Mouse (Mus musculus) lung, postnatal 0 days (tissue): Measurements from ENCODE around the gene Myog. TPM values are rescaled to one million over a fixed set of nuclear protein-coding genes. Genes with fewer than 3 reads are reported as not detected.

Experiments
- ATAC-seq: fragments of 200-750 bp; cut with Nextera tagmentation; 2 replicates; pipeline ENCODE4 v1.8.0; 2017; ENCODE audit warnings: moderate library complexity
- DNase-seq: peaks from one replicate; pipeline ENCODE4 v3.0.0-alpha.2; 2016; ENCODE audit warnings: low spot score
- H3K27ac ChIP-seq: fragments of 300-500 bp; sonication (generic); 2 replicates; pipeline ENCODE4 v1.5.1; 2014; ENCODE audit warnings: antibody characterized with exemption, mild to moderate bottlenecking, low read length, mixed read lengths
- H3K27me3 ChIP-seq: fragments of 300-500 bp; sonication (generic); replicated peaks from 2 replicates; pipeline ENCODE4 v1.6.1; 2014; ENCODE audit warnings: low read length, mixed read lengths; ENCODE audit not compliant: insufficient read depth
- H3K36me3 ChIP-seq: fragments of 300-500 bp; sonication (generic); 2 replicates; pipeline ENCODE4 v1.6.1; 2014; ENCODE audit warnings: low read length, mixed read lengths; ENCODE audit not compliant: insufficient read depth
- H3K4me1 ChIP-seq: fragments of 300-500 bp; sonication (generic); 2 replicates; pipeline ENCODE4 v1.6.1; 2014; ENCODE audit warnings: antibody characterized with exemption, low read depth, low read length, mixed read lengths; ENCODE audit not compliant: insufficient read depth
- H3K4me2 ChIP-seq: fragments of 300-500 bp; sonication (generic); replicated peaks from 2 replicates; pipeline ENCODE4 v1.6.1; 2014; ENCODE audit warnings: low read depth, mild to moderate bottlenecking, low read length, moderate library complexity, mixed read lengths
- H3K4me3 ChIP-seq: fragments of 300-500 bp; sonication (generic); 2 replicates; pipeline ENCODE4 v1.5.1; 2014; ENCODE audit warnings: low read depth, low read length
- H3K9ac ChIP-seq: fragments of 300-500 bp; sonication (generic); replicated peaks from 2 replicates; pipeline ENCODE4 v1.6.1; 2014; ENCODE audit warnings: low read depth, mild to moderate bottlenecking
- H3K9me3 ChIP-seq: fragments of 300-500 bp; sonication (generic); 2 replicates; pipeline ENCODE4 v1.6.1; 2016; ENCODE audit warnings: low read length, mixed read lengths
- CTCF ChIP-seq: IDR thresholded peaks from 2 replicates; pipeline ENCODE4 v1.5.1; 2016; ENCODE audit warnings: antibody characterized with exemption, mild to moderate bottlenecking
- EP300 ChIP-seq: IDR thresholded peaks from 2 replicates; pipeline ENCODE4 v1.6.1; 2016; ENCODE audit warnings: antibody characterized with exemption, mild to moderate bottlenecking, control low read depth
- WGBS: fragments of 180-500 bp; shearing (Covaris S2); extraction: QIAGEN DNeasy Blood & Tissue Kit; methylation state at CpG from one replicate; pipeline ENCODE4 v1.1.7; 2014; 5-methylcytosine and 5-hydroxymethylcytosine counted together
- polyA plus RNA-seq: library from polyadenylated mRNA; unstranded; fragments of >200 nt; fragmentation: Nextera tagmentation; extraction: Ambion mirVana; gene quantifications from 2 replicates; pipeline ENCODE4 v1.2.1, GENCODE M21; 2015

The Myog gene
- polyA plus RNA-seq, 1 experiment from 2014 or later = not detected

GRCm38 (mm10) chr1:134298636-134299411 lies 9.0 kb downstream of the Myog start:
- no peak overlapping the region for H3K27ac ChIP-seq
- H3K4me1 ChIP-seq = peaks cover 5% of the 10 kb centered on the region; the same call in 1 of the 2 replicates
- no peaks in the 10 kb centered on the region for H3K9me3 ChIP-seq
- ATAC-seq = peak; percentile 30
- peak overlapping the region; percentile 35 for H3K9ac ChIP-seq
- TF ChIP-seq EP300 (no peak), CTCF (no peak)
- peaks cover 9% of the 10 kb centered on the region; the same call in 1 of the 2 replicates for H3K27me3 ChIP-seq
- 8% methylated on average over 33 of the region's 59 CpGs for WGBS
- DNase-seq = peak; percentile 43
- peak overlapping the region; percentile 46 for H3K4me3 ChIP-seq
- H3K4me2 ChIP-seq = peak overlapping the region; percentile 97
- no peaks in the 10 kb centered on the region for H3K36me3 ChIP-seq

- peak; percentile 89 for DNase-seq
Measured at GRCm38 (mm10) chr1:134302568-134303238, 12.9 kb downstream of the Myog start.

GRCm38 (mm10) chr1:134304940-134305339 lies 15.2 kb downstream of the Myog start:
- Histone ChIP-seq H3K9ac (no peak overlapping the region), H3K4me2 (no peak overlapping the region), H3K4me3 (no peak overlapping the region), H3K4me1 (peaks cover 5% of the 10 kb centered on the region; the same call in 1 of the 2 replicates), H3K9me3 (no peaks in the 10 kb centered on the region), H3K27me3 (peaks cover 4% of the 10 kb centered on the region; the same call in 1 of the 2 replicates), H3K36me3 (no peaks in the 10 kb centered on the region), H3K27ac (no peak overlapping the region)
- ATAC-seq (no peak), DNase-seq (no peak)
- WGBS = 88% methylated on average over 9 of the region's 9 CpGs
- TF ChIP-seq EP300 = no peak

More at GRCm38 (mm10) chr1:134302568-134303238, 12.9 kb downstream of the Myog start:
- 24% methylated on average over 8 of the region's 8 CpGs for WGBS
- no peak; the same call in 1 of the 2 replicates for TF ChIP-seq EP300
- no peak for TF ChIP-seq CTCF
- no peaks in the 10 kb centered on the region for H3K36me3 ChIP-seq
- peak overlapping the region; percentile 85 for H3K27ac ChIP-seq
- no peak overlapping the region for H3K9ac ChIP-seq
- no peaks in the 10 kb centered on the region for H3K9me3 ChIP-seq
- H3K27me3 ChIP-seq = peaks cover 9% of the 10 kb centered on the region; the same call in 1 of the 2 replicates
- peaks cover 5% of the 10 kb centered on the region; the same call in 1 of the 2 replicates for H3K4me1 ChIP-seq
- H3K4me2 ChIP-seq = no peak overlapping the region
- H3K4me3 ChIP-seq = no peak overlapping the region
- ATAC-seq = peak; percentile 79

GRCm38 (mm10) chr1:134307409-134307808 lies 17.6 kb downstream of the Myog start:
- ATAC-seq (no peak), DNase-seq (no peak)
- no peaks in the 10 kb centered on the region for H3K27me3 ChIP-seq
- 63% methylated on average over 9 of the region's 10 CpGs for WGBS
- H3K36me3 ChIP-seq = no peaks in the 10 kb centered on the region
- no peak overlapping the region for H3K27ac ChIP-seq
- H3K4me3 ChIP-seq = no peak overlapping the region
- no peak for TF ChIP-seq EP300
- TF ChIP-seq CTCF = no peak
- no peaks in the 10 kb centered on the region for H3K9me3 ChIP-seq
- no peak overlapping the region for H3K9ac ChIP-seq
- H3K4me2 ChIP-seq = no peak overlapping the region
- H3K4me1 ChIP-seq = peaks cover 2% of the 10 kb centered on the region; the same call in 1 of the 2 replicates

GRCm38 (mm10) chr1:134310291-134310690 lies 20.5 kb downstream of the Myog start:
- WGBS = 76% methylated on average over 2 of the region's 2 CpGs
- no peak overlapping the region for H3K27ac ChIP-seq
- H3K9ac ChIP-seq = no peak overlapping the region
- no peak overlapping the region for H3K4me2 ChIP-seq
- TF ChIP-seq EP300 (no peak), CTCF (no peak)
- H3K4me1 ChIP-seq = no peaks in the 10 kb centered on the region
- ATAC-seq = no peak
- no peaks in the 10 kb centered on the region for H3K27me3 ChIP-seq
- H3K36me3 ChIP-seq = no peaks in the 10 kb centered on the region
- no peaks in the 10 kb centered on the region for H3K9me3 ChIP-seq
- H3K4me3 ChIP-seq = no peak overlapping the region
- no peak for DNase-seq

- no peak overlapping the region for H3K27ac ChIP-seq
- H3K4me3 ChIP-seq = no peak overlapping the region
- no peak overlapping the region for H3K4me2 ChIP-seq
- no peak for ATAC-seq
- TF ChIP-seq EP300 (no peak), CTCF (no peak)
- H3K27me3 ChIP-seq = no peaks in the 10 kb centered on the region
- no peak overlapping the region for H3K9ac ChIP-seq
- no peaks in the 10 kb centered on the region for H3K4me1 ChIP-seq
- no peaks in the 10 kb centered on the region for H3K9me3 ChIP-seq
- no peaks in the 10 kb centered on the region for H3K36me3 ChIP-seq
- no peak for DNase-seq
- WGBS = 89% methylated on average over 3 of the region's 3 CpGs
Measured at GRCm38 (mm10) chr1:134310729-134311128, 20.9 kb downstream of the Myog start.
